Mouse (Mus musculus): Measurements from ENCODE around the gene Klk1. TPM values are rescaled to one million over a fixed set of nuclear protein-coding genes. Genes with fewer than 3 reads are reported as not detected.
A peak's percentile ranks its signal among the peaks of the same experiment; 100 is the strongest.
"Not testable (repeated sequence)": the region's sequence is repeated elsewhere in the genome, so short reads cannot be mapped to it uniquely, and the experiment has no call there.

Klk1 gene
- total RNA-seq, 2 experiments from 2014 or later: not detected

DNA sequence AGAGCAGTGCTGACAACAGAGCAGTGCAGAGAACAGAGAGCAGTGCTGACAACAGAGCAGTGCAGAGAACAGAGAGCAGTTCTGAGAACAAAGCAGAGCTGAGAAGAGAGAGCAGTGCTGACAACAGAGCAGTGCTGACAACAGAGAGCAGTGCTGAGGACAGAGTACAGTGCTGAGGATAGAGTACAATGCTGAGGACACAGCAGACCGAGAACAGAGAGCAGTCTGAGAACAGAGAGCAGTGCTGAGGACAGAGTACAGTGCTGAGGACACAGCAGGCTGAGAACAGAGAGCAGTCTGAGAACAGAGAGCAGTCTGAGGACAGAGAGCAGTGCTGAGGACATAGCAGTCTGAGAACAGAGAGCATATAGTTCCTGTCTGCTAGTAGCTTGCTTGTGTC lies 15.6 kb downstream of the Klk1 start:
- Histone ChIP-seq H3K27ac (no peak overlapping the region), H3K4me3 (no peak overlapping the region)
- TF ChIP-seq CTCF (IDR thresholded peaks at IDR 0.05): no peak
- no peak for DNase-seq (ENCODE audit: extremely low spot score in 1 of 2, low spot score in 2 of 2)
- intact Hi-C loops (cut with DNase I): no loop called here

GRCm38 (mm10) chr7:44241163-44241562 lies 16.0 kb downstream of the Klk1 start:
- TF ChIP-seq CTCF (IDR thresholded peaks at IDR 0.05): peak; percentile 31
- DNase-seq (ENCODE audit: extremely low spot score in 1 of 2, low spot score in 2 of 2): no peak
- intact Hi-C loops (cut with DNase I): no loop called here

DNA sequence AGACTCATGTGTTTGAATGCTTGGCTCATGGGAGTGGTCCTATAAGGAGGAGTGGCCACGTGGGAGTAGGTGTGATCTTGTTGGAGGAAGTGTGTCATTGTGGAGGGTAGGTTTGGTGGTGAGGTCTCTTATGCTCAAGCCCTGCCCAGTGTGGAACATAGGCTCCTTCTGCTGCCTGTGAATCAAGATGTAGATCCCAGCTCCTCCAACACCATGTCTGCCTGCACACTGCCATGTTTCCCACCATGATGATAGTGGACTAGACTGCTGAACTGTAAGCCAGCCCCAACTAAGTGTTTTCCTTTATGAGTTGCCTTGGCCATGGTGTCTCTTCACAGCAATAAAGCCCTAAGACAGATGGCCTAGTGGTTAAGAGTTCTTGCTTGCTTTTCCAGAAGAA lies 18.9 kb downstream of the Klk1 start:
- intact Hi-C loops (cut with DNase I): no loop called here
- no peak for TF ChIP-seq CTCF (IDR thresholded peaks at IDR 0.05)
- H3K27ac ChIP-seq: no peak overlapping the region

More at GRCm38 (mm10) chr7:44241163-44241562, 16.0 kb downstream of the Klk1 start:
- H3K4me3 ChIP-seq: no peak overlapping the region
- no peak overlapping the region for H3K27ac ChIP-seq

GRCm38 (mm10) chr7:44246055-44246983 lies 21.2 kb downstream of the Klk1 start, which contains the start of the genes 1700028J19Rik and 2410002F23Rik:
1700028J19Rik (minus strand) TSS chr7:44246695.
2410002F23Rik (plus strand) TSS chr7:44246722.
- Histone ChIP-seq H3K27ac (peak within 1 kb of the TSS; percentile 96), H3K4me3 (peak within 1 kb of the TSS; percentile 71)
- DNase-seq (ENCODE audit: extremely low spot score in 1 of 2, low spot score in 2 of 2): peak; percentile 90
- TF ChIP-seq CTCF (IDR thresholded peaks at IDR 0.05): no peak; the same call in 1 of the 2 replicates
- intact Hi-C loops (cut with DNase I): no loop called here

More for the DNA sequence above, 18.9 kb downstream of the Klk1 start:
- H3K4me3 ChIP-seq: no peak overlapping the region
- no peak for DNase-seq (ENCODE audit: extremely low spot score in 1 of 2, low spot score in 2 of 2)

GRCm38 (mm10) chr7:44246984-44247470 lies 21.9 kb downstream of the Klk1 start:
- DNase-seq (ENCODE audit: extremely low spot score in 1 of 2, low spot score in 2 of 2): peak in 1 of 2 experiments; percentile 52
- no peak for TF ChIP-seq CTCF (IDR thresholded peaks at IDR 0.05)
- intact Hi-C loops (cut with DNase I): no loop called here
- H3K4me3 ChIP-seq: peak overlapping the region; percentile 71
- H3K27ac ChIP-seq: peak overlapping the region; percentile 96

DNA sequence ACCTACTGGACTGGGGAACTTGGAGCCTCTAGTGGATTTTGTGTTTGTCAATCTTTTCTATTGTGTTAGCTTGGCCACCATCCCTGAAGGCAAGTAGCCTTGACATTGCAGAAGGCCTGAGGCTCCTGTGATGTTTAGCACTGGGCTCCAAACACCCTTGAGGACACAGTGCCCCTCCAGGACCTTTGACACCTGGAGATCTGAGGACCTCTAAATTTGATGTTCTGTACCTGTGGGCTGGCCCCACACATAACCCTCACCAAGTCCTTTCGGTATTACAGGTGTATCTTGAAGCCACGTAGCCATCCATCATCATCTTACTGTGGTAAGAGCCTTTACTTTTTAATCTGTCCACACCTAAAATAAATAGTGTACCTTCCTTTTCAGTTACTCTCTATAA lies 22.8 kb downstream of the Klk1 start:
- Histone ChIP-seq H3K4me3 (no peak overlapping the region), H3K27ac (no peak overlapping the region)
- DNase-seq (ENCODE audit: extremely low spot score in 1 of 2, low spot score in 2 of 2): no peak
- TF ChIP-seq CTCF (IDR thresholded peaks at IDR 0.05): no peak
- intact Hi-C loops (cut with DNase I): no loop called here

DNA sequence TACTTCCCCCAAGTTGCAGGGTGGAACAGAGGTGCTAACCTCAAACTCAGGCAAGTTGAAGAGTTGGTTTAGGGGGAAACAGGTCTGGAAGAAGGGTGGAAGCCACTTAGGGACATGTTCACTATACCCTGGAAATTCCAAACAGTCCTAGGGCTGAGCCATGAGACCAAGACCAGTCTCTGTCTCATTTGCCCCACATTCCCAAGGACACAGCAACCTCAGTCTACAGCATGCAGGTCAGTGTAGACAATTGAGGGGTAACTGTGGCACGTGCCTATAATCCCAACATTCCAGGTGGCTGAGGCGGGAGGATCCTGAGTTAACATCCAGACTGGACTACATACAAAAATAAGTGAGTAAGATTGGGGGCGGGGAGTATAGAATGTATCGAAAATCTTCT lies 24.1 kb downstream of the Klk1 start:
- intact Hi-C loops (cut with DNase I): no loop called here
- no peak for DNase-seq (ENCODE audit: extremely low spot score in 1 of 2, low spot score in 2 of 2)
- H3K27ac ChIP-seq: no peak overlapping the region
- H3K4me3 ChIP-seq: no peak overlapping the region
- no peak for TF ChIP-seq CTCF (IDR thresholded peaks at IDR 0.05)

- intact Hi-C loops (cut with DNase I); DNase-seq (ENCODE audit: extremely low spot score in 1 of 2, low spot score in 2 of 2); H3K27ac ChIP-seq; H3K4me3 ChIP-seq: not testable (repeated sequence)
Measured at GRCm38 (mm10) chr7:44250732-44251275, 25.6 kb downstream of the Klk1 start.

- intact Hi-C loops (cut with DNase I): no loop called here
- TF ChIP-seq CTCF (IDR thresholded peaks at IDR 0.05): no peak
- no peak for DNase-seq (ENCODE audit: extremely low spot score in 1 of 2, low spot score in 2 of 2)
- Histone ChIP-seq H3K27ac (no peak overlapping the region), H3K4me3 (no peak overlapping the region)
Measured at GRCm38 (mm10) chr7:44253023-44253616, 28.0 kb downstream of the Klk1 start.

- Histone ChIP-seq H3K27ac (no peak overlapping the region), H3K4me3 (no peak overlapping the region)
- DNase-seq (ENCODE audit: extremely low spot score in 1 of 2, low spot score in 2 of 2): no peak
- intact Hi-C loops (cut with DNase I): no loop called here
- TF ChIP-seq CTCF (IDR thresholded peaks at IDR 0.05): no peak
Measured at GRCm38 (mm10) chr7:44254930-44255329, 29.8 kb downstream of the Klk1 start.

DNA sequence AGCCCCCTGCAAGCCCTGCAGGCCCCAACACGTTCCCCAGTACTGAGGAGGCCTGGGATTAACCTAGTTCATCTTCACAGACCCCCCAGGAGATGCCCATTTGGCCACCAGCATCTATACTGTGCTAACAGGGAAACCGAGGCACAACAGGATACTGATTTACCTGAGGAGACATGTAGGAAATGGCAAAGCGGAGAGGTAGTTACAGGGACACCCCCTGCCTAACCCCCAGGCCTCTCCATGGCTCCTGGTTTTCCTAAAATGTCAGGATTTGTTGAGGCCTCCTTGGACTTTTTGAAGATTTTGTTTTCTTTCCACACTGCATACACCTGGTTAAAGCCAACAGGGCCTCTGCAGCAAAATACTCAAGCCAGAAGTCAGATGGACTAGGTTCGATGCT lies 32.1 kb downstream of the Klk1 start, which contains the start of gene Acp4:
Gene Acp4, minus strand, starts transcription at position 101 of the 400 bp plus-strand sequence.
- no peak for DNase-seq (ENCODE audit: extremely low spot score in 1 of 2, low spot score in 2 of 2)
- no peak for TF ChIP-seq CTCF (IDR thresholded peaks at IDR 0.05)
- no peak within 1 kb of the TSS for H3K27ac ChIP-seq
- no peak within 1 kb of the TSS for H3K4me3 ChIP-seq
- intact Hi-C loops (cut with DNase I): no loop called here

DNA sequence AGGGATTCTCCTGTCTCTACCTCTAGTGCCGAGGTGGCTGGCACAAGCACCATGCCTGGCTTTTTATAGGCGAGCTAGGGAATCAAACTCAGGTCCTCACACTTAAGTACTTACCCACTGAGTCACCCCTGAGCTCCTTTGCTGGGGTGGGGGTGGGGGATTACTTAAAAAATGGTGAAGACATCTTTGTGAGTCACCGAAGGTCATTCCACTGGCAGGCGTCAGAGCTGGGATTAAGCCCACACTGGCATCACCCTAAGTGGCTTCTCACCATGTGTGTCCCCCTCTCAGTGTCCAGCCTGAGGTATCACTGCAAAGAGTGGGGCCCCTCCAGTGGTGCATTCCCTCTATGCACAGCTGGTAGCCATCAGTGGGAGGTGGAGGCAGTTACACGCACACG lies 35.2 kb downstream of the Klk1 start:
- no peak for TF ChIP-seq CTCF (IDR thresholded peaks at IDR 0.05)
- no peak overlapping the region for H3K27ac ChIP-seq
- H3K4me3 ChIP-seq: no peak overlapping the region
- no peak for DNase-seq (ENCODE audit: extremely low spot score in 1 of 2, low spot score in 2 of 2)
- intact Hi-C loops (cut with DNase I): no loop called here

All from left cerebral cortex, adult 2 months (tissue).